Mouse (Mus musculus): ENCODE data around the gene Anapc11.

Gene Anapc11

DNA sequence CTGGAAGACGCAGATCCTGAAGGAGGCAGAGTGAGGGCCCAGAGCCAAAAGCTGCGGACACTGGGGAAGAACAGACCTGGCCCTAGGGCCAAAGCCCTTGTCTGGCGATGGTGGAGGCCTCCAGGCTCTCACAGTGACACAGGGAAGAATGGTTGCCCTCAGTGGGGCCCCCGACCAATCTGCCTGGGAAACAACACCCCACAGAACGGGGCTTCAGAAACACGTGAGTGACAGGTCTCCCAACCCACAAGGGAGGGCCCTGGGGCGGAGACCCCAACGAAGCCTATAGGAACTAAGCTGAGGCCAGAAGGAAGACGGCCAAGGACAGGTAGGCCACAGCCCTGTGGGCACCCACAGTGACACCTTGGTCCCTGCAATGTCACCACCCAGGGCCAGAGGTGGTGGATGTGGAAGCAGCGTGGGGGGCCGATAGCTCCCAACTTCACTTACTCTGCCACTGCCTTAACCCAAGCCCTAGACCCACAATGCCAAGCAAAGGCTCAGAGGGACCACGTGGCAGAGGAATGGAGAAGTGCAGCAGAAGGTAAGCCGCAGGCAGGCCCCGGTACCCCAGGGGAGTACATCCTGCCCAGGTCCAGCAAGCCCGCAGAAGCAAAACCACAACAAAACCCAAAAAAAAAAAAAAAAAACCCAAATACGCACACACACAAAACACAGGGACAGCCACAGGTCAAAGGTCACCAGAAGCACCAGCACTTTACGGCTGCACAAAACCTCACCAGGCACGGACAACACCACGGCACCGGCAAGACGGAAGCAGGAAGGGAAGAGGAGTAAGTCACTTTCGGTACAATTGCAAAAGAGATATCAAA, 29.5 kb downstream of the Anapc11 start:
- no peak for DNase-seq (ENCODE audit: low spot score in 2 of 2)

DNA sequence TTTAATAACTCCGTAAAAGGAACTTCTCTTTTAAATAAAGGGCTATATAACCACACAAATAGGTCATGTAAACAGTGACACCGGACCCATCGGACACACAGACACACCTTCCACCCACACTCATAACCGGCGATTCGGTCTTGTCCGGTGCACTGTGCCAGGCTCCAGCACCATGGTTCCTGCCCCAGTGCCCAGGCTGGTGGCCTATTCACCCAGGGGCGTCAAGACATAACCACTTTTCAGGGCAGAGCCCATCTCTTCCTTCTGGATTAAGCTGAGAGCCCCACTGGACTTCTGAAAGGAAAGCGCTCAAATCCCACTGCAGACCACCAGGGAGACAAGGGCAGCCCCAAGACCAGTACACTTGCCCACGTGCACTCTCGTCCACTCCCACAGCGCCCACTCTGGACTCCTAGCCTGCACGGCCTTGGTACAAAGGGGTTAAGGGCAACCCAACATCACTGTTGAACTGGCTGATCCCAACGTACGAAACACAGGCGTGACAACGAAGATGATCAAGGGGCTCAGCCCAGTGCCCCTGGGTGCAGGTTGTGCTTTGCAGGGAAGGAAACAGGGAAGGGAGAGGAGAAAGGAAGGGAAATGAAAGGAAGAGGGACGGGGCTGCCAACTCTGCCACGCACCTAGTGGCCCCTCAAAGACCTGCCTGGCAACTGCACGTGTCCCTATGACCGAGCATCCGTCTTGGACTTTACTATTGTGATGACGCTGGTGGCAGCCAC, 30.6 kb downstream of the Anapc11 start:
- no peak for DNase-seq (ENCODE audit: low spot score in 2 of 2)

DNA sequence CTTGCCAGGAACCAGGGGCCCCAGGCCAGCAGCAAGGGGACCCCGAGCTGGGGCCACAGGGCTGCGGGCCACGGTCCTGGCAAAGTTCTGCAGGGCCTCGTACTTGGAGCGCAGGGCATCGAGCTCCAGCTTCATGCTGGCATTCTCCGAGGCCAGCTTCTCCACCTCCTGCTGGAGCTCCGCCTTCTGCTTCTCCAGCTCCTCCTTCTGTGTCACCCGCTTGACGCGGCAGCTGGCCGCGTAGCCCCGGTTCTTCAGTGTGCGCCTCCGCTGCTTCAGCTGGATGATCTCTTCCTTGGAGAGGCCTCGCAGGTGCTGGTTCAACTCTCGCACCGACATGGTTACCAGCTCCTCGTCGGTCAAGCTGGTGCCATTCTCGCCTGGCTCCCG, 31.1 kb downstream of the Anapc11 start:
- no peak for DNase-seq (ENCODE audit: low spot score in 2 of 2)

DNA sequence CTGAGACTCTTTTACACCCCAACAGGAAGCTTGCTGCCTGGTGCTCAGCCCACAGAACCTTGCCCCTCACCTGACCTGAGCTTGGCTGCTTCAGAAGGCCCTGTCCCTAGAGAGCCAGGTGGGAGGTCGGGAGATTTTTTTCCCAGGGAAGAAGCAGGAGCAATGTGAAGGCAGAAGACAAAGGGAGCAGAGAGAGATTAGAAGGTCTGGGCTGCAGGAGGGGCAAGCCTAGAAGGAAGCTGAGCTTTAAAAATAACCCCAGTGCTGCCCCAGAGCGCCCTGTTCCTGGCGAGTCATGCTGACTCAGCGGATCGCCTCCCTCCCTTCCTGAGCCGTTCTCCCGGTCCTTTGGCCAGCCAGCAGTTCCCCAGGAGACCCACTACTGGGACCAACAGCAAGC, 31.7 kb downstream of the Anapc11 start:
- DNase-seq (ENCODE audit: low spot score in 2 of 2) = peak; percentile 63

DNA sequence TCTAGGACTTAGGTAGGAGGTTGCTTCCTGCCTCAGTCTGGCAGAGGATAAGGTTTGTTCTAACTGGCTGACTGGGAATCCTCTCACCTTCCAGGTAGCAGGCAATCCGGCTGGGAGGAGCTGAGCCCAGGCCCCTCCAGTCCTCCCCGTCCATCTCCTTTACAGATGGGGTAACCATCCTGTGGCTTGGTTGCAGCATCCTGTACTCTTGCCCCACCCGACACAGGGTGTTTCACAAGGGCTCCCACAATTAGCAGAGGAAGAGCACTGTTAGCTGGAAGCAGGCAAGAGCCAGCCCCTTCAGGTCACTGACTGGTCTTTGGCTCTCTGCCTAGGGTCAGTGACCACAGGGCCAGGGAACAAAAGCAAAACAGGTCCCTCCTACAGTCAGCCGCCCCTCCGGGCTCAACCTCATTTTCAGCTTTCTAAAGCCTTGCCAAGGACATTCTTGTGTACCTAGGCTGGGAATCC, 32.2 kb downstream of the Anapc11 start:
- DNase-seq (ENCODE audit: low spot score in 2 of 2) = peak; percentile 51 to 57

DNA sequence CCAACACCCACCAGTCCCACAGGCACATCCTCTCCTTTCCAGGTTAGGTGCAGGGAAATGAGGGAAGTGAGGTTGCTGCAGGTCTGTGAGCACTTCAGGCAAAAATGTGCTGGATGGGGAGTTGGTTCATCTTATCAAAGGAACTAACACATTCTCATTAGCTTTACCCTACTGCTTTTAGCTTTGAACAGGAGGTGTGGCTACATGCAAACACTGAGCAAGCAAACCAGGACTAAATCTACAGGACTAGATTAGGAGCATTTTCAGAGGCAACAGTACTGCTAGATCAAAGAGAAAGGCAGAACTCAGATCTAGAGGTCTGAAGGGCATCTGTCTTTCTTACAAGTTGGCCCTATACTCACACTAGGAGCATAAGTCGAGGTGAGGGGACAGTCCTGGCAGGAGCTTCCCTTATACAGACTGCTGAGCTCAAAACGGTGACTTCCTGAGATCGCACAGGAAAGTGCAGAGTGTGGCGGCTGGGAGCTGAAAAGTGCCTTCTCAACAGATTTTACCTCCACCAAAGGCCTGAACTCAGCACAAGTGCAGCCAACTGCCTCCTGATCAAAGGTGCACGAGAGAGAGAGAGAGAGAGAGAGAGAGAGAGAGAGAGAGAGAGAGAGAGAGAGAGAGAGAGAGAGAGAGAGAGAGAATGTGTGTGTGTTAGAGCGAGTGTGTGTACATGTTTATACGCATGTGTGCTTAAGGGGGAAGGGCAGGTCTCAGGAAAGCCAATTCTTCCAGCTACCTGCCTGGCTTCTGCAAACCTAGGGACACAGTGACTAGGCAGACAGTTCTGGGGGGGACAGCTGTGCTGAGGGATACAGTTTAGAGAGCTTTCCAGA, 32.9 kb downstream of the Anapc11 start:
- no peak for DNase-seq (ENCODE audit: low spot score in 2 of 2)

DNA sequence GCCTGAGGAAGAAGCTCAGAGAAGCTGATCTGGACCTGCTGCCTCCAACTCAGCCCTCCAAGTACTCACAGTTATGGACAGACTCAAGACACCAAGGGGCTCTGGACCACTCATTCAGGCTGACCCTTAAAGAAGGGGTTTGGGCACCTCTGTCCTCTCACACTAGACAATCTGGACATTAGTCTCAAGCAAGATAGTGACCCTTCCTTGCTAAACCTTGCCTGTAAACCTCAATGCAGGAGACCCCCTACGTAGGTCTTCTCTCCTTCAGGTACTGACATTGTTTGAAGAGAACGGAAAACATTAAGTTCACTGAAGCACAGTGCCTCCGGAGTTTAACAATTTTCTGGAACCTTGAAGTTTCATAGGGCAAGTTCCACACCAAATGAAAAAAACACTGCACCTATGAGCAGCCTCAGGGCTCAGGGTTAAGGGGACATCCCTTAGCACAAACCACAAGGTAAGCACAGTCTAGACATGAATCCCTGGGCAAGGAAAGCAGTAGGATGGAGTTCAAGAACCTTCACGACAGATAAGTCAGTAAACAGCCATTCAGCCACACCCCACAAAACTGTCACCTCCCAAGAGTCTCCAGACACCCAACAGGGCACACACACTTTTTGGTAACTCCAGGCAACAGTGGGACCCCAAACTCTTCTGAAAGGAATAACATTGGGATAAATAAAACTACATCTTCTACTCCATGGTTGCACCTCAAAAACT, 33.7 kb downstream of the Anapc11 start:
- no peak for DNase-seq (ENCODE audit: low spot score in 2 of 2)

DNA sequence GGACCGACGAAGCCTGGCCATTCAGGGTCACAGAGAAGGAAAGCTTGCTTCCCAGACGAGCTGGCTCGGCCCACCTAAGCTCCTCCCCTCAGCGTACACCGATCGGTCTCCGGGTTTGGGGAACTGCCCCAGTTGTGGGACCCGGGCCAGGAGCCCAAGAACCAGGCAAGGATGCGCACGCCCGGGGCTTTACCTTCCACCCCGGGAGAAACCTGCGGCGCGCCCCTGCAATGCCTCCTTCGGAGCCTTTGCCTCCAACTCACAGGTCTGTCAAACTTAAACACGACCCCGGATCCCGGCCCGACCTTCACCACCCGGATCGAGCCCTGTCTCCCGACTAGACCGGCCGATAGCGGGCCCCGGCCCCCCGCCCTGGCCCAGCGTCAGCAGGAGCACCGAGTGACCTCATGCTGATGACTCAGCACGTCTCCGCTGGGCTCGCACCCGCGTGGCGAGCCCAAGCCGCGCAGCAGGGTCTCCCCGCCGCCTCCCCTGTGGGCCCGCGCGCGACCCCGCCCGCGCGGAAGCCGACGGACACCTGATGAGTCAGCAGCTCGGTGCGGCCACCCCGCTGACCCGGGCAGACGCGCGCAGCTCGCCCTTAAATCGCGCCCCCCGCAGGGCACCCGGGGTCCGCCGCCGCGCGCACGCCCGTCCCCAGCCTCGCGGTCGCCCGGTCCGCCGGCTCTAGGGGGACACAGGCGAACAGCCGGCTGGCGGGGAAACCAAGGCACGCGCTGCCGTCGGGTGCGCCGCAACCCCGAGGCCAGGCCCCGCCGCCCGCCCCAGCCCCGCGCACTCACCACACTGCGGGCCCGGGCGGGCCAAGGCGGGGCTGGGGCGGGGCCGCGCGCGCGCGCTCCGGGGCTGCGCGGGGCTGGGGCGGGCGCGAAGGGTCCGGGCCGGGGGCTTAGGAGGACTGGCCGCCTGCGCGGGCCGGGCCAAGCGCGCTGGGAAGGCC, 34.6 kb downstream of the Anapc11 start:
- peak; percentile 74 to 75 for DNase-seq (ENCODE audit: low spot score in 2 of 2)

DNA sequence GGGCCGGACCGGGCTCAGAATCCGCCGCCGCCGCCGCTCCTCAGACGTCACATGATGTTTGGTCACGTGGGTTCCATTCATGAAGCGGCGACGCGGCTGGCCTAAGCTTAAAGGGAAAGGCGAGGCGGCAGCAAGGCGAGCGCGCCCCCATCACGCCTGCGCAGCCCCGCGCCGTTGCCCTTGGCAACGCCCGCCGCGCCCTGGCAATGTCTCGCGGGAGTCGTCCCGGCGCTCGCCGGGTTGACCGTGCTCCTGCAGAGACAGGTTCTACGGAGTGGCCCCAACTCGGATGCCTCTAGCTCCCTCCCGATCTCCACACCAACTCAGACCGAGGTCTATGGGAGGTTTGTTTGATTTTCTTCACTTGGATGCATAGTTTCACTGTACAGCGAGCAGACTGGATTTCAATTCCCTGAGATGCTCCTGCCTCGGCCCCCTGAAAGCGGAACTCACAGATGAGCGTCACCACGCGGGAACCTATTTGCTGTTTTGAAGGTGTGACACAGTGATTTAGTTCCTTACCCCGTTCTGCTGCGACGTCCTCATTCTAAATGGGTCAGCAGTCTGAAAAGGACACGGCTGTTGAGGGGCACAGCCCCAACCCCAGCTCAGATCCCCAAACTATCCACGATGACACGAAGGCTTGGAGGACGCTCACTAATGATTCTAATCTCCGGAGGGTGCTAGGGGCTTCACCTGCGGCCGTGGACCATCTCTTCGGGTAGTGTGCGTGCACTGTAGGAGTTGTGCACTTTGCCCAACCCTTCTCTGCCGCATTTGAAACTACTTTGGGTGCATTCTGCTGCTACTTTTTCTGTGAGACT, 35.5 kb downstream of the Anapc11 start, which contains the start of gene Mafg:
Mafg (minus strand) TSS at position 81 of the 824 bp plus-strand sequence.
- peak; percentile 90 to 91 for DNase-seq (ENCODE audit: low spot score in 2 of 2)

DNA sequence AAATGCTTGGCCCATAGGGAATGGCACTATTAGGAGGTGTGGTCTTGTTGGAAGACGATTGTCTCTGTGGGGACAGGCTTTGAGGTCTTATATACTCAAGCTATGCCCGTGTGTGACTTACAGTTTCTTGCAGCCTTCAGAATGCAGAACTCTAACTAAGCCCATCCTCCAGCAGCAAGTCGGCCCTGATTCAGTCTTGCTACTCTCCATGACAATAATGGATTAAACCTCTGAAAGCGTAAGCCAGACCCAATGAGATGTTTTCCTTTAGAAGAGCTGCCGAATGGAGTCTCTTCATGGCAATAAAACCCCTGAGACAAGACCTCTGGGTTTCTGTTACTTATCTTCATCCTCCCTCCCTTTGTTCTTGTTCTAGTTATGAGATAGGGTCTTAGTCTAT, 36.6 kb downstream of the Anapc11 start:
- DNase-seq (ENCODE audit: low spot score in 2 of 2) = no peak

DNA sequence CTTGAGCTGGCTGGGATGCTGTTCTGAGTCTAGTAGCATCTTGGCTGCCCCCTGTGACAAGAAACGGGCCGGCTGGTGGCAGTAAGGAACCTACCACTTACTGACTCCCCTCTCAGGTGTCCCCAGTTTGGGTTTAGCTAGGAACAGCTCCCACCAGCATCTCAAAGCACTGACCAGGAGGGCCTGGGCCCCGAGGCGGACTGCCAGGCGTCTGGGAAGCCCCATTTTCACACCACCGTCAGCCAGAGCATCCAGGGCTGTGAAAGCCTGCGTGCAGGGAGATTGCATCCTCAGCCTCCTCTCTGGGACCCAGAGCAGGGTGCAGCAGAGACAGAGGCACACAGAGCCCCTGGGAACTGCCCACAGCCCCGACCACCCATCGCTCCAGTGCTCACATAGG, 43.0 kb downstream of the Anapc11 start:
- no peak for DNase-seq (ENCODE audit: low spot score in 2 of 2)

DNA sequence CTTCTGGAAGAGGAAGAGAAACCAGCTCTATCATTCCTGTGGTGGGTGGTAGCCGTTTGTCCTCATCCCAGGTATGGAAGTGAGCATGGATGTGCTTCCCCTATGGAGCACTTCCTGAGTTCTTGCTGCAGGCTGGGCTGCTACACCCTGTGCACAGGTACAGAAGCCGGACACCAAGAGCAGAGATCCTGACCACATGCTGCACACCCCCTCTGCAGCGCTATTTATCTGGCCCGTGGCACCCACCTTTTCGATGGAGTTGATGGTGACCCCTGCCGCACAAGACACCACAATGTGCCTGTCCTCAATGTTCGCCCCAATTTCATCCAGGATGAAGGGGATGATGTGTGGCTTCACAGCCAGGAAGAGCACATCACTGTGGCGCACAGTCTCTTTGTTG, 43.6 kb downstream of the Anapc11 start:
- DNase-seq (ENCODE audit: low spot score in 2 of 2) = no peak

DNA sequence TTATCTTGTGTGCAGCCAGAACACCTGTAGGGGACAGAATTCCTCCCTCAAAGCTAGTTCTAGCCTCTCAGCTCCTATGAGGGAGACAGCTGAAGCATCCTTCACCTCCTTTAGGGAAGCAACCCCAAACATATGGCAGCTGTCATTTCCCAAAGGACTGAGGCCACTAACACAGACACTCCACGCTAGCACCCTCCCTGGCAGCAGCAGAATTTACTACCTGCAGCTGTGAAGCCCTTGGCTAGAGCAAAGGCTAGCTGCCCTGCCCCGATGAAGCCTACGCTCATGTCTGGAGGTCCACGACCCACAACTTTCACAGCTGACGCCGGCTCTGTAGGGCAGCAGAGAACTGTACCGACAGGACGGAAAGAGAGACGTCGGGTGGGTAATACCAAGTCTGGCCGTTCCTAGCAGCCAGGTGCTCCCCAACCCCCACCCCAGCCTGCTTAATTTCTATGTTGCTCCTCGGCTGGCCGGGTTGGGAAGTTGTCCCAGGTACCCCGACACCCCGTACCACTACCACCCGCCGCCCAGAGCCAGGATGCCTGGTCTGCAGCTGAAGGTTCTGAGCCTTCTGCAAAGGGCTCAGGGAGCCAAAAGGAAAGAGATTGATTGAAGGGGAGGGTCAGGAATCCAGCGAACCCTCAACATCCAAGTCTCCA, 44.8 kb downstream of the Anapc11 start:
- DNase-seq (ENCODE audit: low spot score in 2 of 2) = no peak

DNA sequence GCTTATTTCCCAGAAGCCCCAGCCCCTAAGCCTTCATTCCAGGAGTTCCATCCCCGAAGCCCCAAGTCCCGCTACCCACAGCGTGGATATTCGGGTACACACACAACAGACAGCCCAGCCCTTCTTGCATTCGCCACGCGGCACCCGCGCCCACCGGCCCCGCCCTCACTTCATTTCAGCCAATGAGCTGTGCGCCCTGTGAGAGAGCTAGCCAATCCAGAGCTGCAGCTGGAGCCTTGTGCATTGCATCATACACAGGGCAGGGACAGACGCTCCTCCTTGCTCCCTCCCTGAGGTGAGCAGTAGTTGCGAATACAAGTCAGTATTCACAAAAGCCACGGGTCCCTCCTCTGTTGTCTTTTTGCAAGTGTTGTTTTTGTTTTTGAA, 45.4 kb downstream of the Anapc11 start, which contains the start of gene Pycr1:
Pycr1 (minus strand) TSS at position 169 of the 387 bp plus-strand sequence.
- peak; percentile 93 to 94 for DNase-seq (ENCODE audit: low spot score in 2 of 2)

DNA sequence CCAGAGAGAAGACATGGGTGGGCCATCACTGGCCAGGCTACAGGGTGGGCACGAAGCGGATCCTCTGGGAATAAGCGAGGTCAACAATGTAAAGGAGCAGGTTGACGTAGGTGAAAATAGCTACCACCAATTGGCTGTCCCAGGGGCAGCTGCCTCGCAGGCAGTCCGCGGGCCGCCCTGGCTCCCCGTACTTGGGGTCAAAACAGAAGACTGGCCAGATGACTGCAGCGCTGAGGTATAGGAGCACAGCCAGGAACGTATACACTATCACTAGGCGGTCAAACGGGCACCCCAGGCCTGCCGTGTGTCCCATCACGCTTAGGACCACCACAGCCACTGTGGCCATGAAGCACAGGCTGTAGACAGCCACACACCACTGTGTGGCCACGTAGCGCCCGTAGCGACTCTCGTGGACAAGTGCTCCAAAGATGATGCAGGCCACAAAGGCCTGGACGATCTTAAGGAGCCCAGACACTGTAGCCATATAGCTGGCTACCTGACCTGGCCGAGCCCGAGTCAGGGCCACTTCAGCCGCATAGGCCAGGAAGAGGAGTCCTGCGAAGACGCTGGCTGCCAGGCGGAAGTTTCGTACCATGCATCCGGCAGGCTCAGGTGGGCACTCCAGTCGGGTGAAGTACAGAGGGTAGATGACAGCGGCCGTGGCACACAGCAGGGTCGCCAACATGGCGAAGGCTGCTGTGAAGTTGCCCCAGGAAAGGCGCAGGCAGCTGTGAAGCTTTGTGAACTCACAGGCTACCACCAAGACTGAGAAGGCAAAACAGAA, 49.0 kb downstream of the Anapc11 start:
- no peak for DNase-seq (ENCODE audit: low spot score in 2 of 2)

DNA sequence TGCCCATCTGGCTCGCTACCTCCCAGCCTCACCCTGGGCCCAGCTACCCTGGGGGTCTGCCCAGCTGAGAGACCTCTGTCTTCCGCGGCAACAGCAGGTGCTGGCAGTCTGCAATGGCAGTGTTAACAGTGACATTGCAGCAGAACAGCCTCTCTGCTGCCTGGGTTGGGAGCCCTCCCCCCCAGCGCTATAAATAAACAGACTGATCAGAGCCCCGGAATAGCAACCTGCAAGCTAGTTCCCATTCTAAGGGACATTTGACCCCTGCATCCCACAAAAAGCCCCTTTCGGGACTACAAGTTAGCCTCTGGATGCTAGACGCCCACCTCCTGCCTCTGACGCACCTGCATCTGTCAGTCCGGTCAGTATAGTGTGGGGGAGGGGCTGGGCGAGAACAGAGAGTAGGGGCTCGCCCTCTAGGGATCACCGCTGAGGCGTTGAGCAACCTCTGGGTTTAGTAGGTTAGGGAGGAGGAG, 49.8 kb downstream of the Anapc11 start, which contains the start of gene Myadml2:
Myadml2 (minus strand) TSS at position 158 of the 476 bp plus-strand sequence.
- peak in 1 of 2 experiments; percentile 64 for DNase-seq (ENCODE audit: low spot score in 2 of 2)

DNA sequence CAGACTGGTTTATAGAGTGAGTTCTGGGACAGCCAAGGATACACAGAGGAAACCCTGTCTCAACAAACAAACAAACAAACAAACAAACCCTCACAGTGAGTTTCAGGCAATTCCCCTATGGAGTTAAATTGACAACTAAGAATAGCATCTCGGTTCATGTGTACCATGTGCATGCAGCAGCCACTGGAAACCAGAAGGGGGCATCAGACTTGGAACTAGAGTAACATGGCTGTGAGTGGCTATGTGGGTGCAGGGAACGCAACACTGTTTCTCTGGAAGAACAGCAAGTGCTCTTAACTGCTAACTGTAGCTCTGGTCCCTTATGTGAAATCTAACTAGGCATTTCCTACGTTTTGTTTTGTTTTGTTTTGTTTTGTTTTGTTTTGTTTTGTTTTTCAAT, 53.7 kb downstream of the Anapc11 start:
- no peak for DNase-seq (ENCODE audit: low spot score in 2 of 2)

DNA sequence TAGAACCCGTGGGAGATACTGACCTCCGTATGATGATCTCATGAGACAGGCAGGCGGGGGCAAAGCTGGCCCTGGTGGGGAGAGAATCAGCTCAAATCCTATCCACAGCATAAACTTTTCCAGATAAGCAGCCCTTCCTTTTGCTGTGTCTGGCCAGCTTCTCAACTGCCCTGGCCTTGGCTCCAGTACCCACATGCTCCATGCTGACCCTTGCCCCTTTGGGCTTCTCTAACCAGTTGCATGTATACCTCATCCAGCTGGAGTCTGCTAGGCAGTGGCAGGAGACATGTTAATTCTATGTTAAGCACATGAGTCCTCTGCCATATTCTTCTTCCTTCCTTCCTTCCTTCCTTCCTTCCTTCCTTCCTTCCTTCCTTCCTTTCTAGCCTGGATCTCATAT, 56.5 kb downstream of the Anapc11 start:
- DNase-seq (ENCODE audit: low spot score in 2 of 2) = no peak
